Mouse (Mus musculus) heart, adult 2 months (tissue): ENCODE measurements at regions not wholly inside any gene's neighbourhood (a gene's known extent, or its start where the extent isn't known, plus 50 kb on each side); places are given as distances from the start of the nearest gene placed in this dataset.

Experiments
- CTCF ChIP-seq: fragments of 200-600 bp; IDR thresholded peaks from 2 replicates; pipeline ENCODE4 v1.8.1; 2022; ENCODE audit warnings: antibody characterized with exemption, mild to moderate bottlenecking, moderate library complexity
- EP300 ChIP-seq: fragments of 200-500 bp; IDR thresholded peaks from 2 replicates; pipeline ENCODE4 v1.6.1; 2011; ENCODE audit warnings: low read depth, low read length, control low read depth; ENCODE audit not compliant: insufficient read depth
- POLR2A ChIP-seq: fragments of 200-500 bp; IDR thresholded peaks from 2 replicates; pipeline ENCODE4 v1.6.1; 2011; ENCODE audit warnings: mild to moderate bottlenecking, low read depth, low read length, control low read depth; ENCODE audit not compliant: insufficient read depth

GRCm38 (mm10) chr5:64582031-64582430 lies 221.2 kb upstream of the Klf3 start:
- TF ChIP-seq CTCF, result no peak
- no peak for TF ChIP-seq POLR2A
- TF ChIP-seq EP300, result no peak
